Mouse (Mus musculus) gastrocnemius, adult 2 months (tissue): ENCODE results near the gene Catip. TPM values are rescaled to one million over a fixed set of nuclear protein-coding genes. Genes with fewer than 3 reads are reported as not detected.
A peak's percentile ranks its signal among the peaks of the same experiment; 100 is the strongest.
"Not testable (repeated sequence)": the region's sequence is repeated elsewhere in the genome, so short reads cannot be mapped to it uniquely, and the experiment has no call there.

Experiments
- DNase-seq: peaks from one replicate; pipeline ENCODE4 v3.0.0; 2022
- H3K27ac ChIP-seq: fragments of 200-600 bp; 2 replicates; pipeline ENCODE4 v1.8.1; 2022; ENCODE audit warnings: mild to moderate bottlenecking
- H3K4me3 ChIP-seq: fragments of 200-600 bp; 2 replicates; pipeline ENCODE4 v1.8.1; 2022; ENCODE audit warnings: mild to moderate bottlenecking, moderate library complexity
- CTCF ChIP-seq: fragments of 200-600 bp; IDR thresholded peaks from 2 replicates; pipeline ENCODE4 v1.8.1; 2022; ENCODE audit warnings: antibody characterized with exemption, mild to moderate bottlenecking, moderate library complexity
- intact Hi-C: fragments of 180-260 bp; cut with DNase I; formaldehyde crosslinking; loops from one replicate; pipeline ENCODE4 v1.15.1; 2025
- long read RNA-seq, 2 experiments: library from polyadenylated mRNA; stranded (forward); transcript quantifications; one replicate each; pipeline ENCODE4 v2.0.0; 2021
- total RNA-seq, 2 experiments: library from RNA; stranded (reverse); gene quantifications; 2 replicates each; pipeline ENCODE4 v1.2.3; 2021

The Catip gene
- total RNA-seq = under 1 TPM in 1 of 2 experiments, not detected in 1; 0.13 TPM
- long read RNA-seq, experiment 1 = 0 reads
- long read RNA-seq, experiment 2 = 0 reads

DNA sequence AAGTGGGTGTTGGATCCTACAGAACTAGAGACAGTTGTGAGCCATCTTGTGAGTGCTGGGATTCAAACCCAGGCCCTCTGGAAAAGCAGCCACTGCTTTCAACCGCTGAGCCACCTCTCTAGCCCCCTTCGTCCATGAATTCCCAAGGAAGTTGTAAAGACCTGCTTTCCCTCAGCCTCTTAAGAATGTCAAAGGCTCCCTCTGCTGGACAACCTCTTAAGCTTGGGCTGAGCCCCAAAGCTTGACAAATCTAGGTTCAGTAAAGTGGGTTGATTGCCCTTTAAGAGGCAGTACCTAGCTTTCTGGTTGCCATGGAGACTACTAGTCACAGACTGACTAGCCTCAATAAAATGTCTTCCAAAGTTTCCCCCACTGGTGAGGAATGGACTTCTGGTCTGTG, at the start of gene Catip:
Gene Catip, plus strand, starts transcription at position 297 of the 400 bp plus-strand sequence.
- Histone ChIP-seq H3K27ac (peak within 1 kb of the TSS; percentile 56), H3K4me3 (0 out of 2 replicates have a peak within 1 kb of the TSS, but pooled peaks have one; percentile 4)
- peak; percentile 93 for TF ChIP-seq CTCF
- intact Hi-C loops = loop anchor here (1.0 to 2.0 kb wide), 2 partner anchors 49 to 155 kb away; no protein-coding TSS in a partner anchor
- peak; percentile 73 for DNase-seq

DNA sequence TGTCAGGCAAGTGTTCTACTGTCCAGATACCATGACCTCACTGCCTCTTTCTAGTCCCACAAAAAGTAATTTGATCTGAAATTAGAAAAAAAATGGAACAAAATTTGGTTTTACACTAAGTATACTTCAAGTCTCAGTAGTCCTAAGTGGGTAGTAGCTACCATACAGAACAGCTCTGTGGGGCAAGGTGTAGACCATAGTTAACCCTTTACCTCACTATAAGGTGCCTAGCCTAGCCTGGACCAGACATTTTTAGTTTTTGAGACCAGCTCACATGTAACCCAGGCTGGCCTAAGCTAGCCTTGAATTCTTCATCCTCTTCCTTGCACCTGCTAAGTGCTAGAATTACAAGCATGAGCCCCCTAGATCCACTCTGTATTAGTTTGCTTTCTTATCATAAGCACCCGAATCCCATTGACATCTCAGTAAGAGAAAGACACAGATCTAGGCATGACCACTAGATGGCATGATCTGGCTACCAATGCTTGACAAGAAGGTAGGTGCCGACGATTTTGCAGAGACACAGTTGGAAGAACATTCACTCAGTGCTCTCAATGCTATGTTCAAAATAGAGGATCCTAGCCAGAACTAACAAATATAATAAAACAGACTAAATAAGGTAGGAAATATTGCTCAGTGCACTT, 48.7 kb upstream of the Catip start:
- peak; percentile 94; the same call in 1 of the 2 replicates for TF ChIP-seq CTCF
- H3K4me3 ChIP-seq = no peak overlapping the region
- intact Hi-C loops = loop anchor here (1.0 to 2.0 kb wide), 2 partner anchors 49 to 140 kb away; partner anchors contain the start of gene Catip
- peak; percentile 48 for DNase-seq
- no peak overlapping the region for H3K27ac ChIP-seq

DNA sequence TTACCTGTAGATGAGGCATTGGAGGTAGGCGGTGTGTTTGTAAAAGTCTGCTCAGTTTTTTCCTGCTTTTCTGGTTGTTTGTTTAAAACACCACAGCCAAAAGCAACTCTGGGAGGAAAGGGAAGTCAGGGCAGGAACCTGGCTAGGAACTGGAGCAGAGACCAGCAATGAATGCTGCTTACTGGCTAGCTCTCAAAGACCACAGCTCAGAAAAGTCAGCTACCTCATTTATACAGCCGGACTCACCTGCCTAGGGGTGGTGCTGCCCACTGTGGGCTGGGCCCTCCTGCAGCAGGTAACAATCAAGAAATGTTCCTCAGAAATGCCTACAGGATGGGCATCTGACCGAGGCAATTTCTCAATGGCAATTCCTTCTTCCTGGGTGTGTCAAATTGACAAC, 47.1 kb upstream of the Catip start:
- peak overlapping the region; percentile 63 for H3K27ac ChIP-seq
- intact Hi-C loops = no loop called here
- DNase-seq = no peak
- no peak for TF ChIP-seq CTCF
- no peak overlapping the region for H3K4me3 ChIP-seq

DNA sequence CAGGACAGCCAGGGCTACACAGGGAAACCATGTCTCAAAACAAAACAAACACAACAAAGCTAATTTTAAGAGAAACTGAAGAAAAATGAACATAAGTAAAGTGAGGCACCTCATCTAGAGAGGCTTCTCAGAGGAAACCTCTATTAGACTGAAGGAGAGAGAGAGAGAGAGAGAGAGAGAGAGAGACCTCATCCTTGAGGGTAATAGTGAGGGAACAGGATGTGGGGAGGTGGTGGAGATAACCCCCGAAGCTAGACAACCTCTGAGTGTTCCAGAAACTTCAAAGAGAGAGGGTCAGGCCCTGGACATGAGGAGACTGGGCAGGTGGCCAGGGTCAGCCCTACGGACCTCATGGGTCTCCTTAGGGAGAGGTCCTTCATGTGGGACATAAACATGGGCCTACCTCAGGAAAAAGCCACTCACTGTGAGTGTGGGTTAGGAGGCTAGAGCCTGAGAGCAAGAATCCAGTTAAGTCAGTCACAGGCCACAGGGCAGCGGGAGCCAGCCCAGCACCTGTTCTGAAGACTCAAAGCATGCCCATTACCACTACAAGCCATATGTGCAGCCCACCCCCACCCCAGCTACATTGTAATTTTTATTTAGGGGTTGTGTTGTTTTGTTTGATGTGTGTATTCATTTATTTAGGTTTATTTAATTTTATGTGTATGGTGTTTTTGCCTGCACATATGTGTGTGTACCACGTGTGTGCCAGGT, 45.6 kb upstream of the Catip start:
- no peak overlapping the region for H3K27ac ChIP-seq
- no peak for TF ChIP-seq CTCF
- no peak overlapping the region for H3K4me3 ChIP-seq
- intact Hi-C loops = no loop called here
- no peak for DNase-seq

DNA sequence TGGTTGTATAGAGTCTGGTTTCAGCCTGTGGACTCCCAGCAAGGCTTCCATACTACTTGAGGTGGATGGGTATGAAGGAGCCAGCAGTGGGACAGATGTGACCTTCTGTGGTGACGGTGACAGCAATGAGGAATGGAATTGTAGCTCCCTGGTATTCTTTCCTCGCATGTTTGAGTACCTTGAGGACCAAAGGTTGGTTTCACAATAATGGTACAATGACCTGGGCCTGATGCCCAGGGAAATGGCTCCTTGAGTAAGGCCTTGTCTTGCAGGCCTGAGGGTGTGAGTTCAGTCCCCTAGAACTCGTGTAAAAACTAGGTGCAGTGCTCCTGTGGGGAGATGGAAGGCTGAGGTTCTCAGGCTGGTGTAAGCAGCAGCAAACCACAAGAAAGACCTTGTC, 43.2 kb upstream of the Catip start:
- intact Hi-C loops = no loop called here
- no peak overlapping the region for H3K4me3 ChIP-seq
- no peak overlapping the region for H3K27ac ChIP-seq
- TF ChIP-seq CTCF = no peak
- DNase-seq = no peak

DNA sequence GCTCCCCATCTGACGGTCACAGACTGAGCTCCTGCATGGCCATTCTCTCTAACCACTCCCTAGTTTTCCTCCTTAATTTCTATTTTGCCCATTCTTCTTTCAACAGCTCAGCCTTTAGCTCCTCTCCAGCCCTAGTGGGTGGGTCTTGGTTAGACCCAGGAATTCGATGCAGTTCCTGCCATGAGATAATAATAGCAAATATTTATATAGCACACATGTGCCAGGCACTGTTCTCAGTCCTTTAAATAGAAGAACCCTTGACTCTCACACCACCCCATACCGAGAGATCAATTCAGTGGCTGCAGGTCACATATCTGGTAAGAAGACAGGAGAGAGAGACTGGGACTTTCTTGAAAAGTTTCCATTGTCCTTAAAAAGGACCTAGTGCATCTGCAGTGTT, 40.5 kb upstream of the Catip start:
- Histone ChIP-seq H3K27ac (no peak overlapping the region), H3K4me3 (no peak overlapping the region)
- TF ChIP-seq CTCF = no peak
- intact Hi-C loops = no loop called here
- no peak for DNase-seq

DNA sequence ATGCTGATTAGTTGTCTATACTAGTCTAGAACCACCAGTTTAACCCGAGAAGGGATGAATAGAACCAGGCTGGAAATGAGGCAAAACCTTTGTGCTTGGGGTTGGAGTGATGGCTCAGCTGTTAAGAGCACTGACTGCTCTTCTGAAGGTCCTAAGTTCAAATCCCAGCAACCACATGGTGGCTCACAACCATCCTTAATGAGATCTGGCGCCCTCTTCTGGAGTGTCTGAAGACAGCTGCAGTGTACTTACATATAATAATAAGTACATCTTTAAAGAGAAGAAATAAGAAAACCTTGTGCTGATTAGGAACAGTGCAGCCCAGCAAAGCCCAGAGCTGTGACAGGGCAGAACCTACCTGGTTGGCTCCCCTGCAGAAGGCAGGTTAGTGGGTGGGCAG, 35.0 kb upstream of the Catip start:
- intact Hi-C loops, DNase-seq, H3K4me3 ChIP-seq, H3K27ac ChIP-seq: not testable (repeated sequence)
- peak; percentile 29; the same call in 1 of the 2 replicates for TF ChIP-seq CTCF

DNA sequence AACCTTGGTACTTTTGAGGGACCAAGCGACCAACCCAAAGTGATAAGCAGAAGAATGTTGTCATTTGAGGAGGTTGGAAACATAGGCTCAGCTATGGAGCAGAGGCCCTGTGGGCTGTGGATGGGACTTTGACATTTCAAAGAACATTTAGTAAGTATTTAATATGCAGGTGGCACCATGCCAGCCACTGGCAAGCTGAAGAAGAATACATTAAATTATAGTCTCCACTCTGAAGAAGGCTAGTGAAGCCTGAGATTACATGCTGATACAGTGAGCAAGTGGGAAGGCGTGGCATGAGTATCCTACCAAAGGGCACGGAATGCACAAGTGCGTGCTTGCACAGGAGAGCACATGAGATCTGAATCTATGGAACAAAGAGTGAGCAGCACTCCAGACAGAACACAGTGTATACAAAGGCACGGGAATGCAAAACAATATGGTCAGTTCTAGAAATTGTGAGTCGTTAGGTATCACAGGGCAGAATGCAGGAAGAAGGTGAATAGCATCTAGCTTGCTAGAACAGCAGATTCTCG, 31.9 kb upstream of the Catip start:
- Histone ChIP-seq H3K4me3 (no peak overlapping the region), H3K27ac (no peak overlapping the region)
- no peak for TF ChIP-seq CTCF
- intact Hi-C loops = no loop called here
- DNase-seq = no peak

DNA sequence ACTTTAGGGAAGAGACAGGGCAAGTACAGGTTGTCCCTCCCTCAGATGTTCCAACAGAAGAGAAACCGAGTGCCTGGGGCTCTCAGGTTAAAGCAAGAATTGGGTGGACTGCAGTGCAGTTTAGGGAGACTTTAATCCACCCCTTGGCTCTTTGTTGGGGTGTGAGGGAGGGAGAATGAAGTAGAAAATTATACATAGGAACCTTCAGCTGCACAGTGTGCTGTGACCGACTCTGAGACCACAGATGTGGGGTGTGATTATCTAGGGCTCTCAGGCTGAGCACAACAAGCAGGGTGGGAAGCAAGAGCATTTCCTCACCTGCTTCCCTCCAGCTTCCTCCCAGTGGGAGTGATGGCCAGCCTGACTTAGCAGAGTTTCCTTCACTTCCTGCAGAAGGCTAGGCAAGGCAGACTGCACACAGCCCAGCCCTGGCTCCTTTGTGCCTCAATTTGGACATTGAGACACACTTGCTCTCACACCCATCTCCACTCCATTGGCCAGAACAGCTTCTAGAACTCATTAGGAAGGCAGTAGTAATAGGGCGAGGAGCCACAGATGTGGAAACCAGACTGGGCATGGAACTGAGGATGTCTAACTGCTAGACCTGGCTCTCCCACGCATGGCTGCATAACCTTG, 30.7 kb upstream of the Catip start:
- DNase-seq = no peak
- H3K27ac ChIP-seq = peak overlapping the region; percentile 89
- TF ChIP-seq CTCF = no peak
- H3K4me3 ChIP-seq = no peak overlapping the region
- intact Hi-C loops = no loop called here

DNA sequence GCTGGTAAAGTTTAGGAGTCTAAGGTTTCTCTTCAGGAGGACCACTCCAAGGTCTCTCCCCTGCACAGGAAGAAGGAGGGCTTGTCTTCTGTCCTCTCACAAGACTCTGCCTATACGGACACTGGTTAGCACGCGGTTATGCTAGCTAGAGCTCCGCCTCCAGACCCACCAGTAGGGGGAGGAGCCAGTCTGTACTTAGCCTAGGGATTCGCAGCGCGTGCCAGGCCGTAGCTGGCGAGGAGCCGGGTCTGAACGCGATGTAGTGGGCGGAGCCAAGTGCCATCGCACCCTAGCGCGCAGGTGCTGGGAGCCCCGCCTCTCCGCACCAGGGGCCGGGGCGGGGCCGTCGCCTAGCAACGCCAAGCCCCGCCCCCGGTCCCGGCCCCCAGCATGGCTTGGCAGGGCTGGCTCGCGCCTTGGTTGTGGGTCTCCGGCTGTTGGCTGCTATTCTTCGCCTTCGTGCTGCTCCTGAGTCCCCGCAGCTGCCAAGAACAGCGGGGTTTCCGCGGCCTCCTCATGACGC, 29.6 kb upstream of the Catip start:
- DNase-seq = peak; percentile 97
- TF ChIP-seq CTCF = peak; percentile 54
- intact Hi-C loops = no loop called here
- Histone ChIP-seq H3K4me3 (peak overlapping the region; percentile 84), H3K27ac (peak overlapping the region; percentile 89)

DNA sequence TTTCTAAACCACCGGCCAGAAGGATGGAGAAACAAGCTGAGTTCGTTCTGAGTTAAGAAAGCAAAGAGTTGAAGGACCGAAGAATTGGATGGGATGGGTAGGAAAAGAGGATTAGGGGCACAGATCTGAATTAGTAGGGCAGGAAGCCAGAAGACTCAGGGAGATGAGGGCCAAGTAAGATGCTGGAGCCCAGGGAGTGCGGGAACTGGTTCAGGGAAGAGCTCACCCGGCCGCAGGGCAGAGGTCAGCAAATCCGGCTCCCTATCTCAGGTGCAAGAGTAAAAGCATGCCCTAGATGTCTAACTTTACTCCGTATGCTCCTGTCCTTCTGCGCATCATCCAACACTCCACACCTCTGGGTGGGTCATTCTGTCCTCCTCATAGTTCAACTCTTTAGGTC, 29.0 kb upstream of the Catip start:
- Histone ChIP-seq H3K4me3 (peak overlapping the region; percentile 84), H3K27ac (peak overlapping the region; percentile 89)
- TF ChIP-seq CTCF = no peak
- intact Hi-C loops = no loop called here
- DNase-seq = peak; percentile 41

DNA sequence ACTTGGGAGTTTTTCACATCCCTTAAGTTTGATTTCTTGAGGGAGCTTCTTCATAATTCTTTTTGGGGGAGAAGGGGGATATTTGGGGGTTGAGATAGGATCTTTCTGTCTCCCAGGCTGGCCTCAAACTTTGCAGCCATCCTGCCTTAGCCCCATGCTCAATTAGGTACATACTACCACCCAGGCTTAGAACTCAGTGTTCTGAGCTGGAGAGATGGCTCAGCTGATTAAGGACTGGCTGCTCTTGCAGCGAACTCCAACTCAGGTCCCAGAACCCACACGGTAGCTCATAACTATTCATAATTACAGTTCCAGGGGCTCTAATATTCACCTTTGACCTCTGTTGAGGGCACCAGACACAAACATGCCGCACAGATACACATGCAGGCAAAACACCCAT, 27.3 kb upstream of the Catip start:
- Histone ChIP-seq H3K27ac (peak overlapping the region; percentile 89), H3K4me3 (peak overlapping the region; percentile 84)
- DNase-seq = no peak
- intact Hi-C loops = no loop called here
- no peak for TF ChIP-seq CTCF
